Mouse (Mus musculus) embryonic fibroblast, embryonic 13.5 days (primary cell): ENCODE data around the gene Olfr543.

ENCODE experiments used
- CTCF ChIP-seq: IDR thresholded peaks from 2 replicates; pipeline ENCODE4 v1.5.1; 2011; ENCODE audit warnings: mild to moderate bottlenecking, control low read depth, low read length, moderate library complexity, borderline replicate concordance; ENCODE audit not compliant: insufficient read depth
- POLR2A ChIP-seq: IDR thresholded peaks from 2 replicates; pipeline ENCODE4 v1.6.1; 2011; ENCODE audit warnings: low read depth, mild to moderate bottlenecking, control low read depth, low read length, moderate library complexity

- no peak for TF ChIP-seq CTCF
- TF ChIP-seq POLR2A = no peak
These were observed 8.8 kb downstream of the Olfr543 start for GRCm38 (mm10) chr7:102472675-102473074.
